Mouse (Mus musculus) hindbrain, embryonic 11.5 days (tissue): ENCODE measurements around the gene Fcgr1. TPM values are rescaled to one million over a fixed set of nuclear protein-coding genes. Genes with fewer than 3 reads are reported as not detected.
"Not testable (repeated sequence)": the region's sequence is repeated elsewhere in the genome, so short reads cannot be mapped to it uniquely, and the experiment has no call there.

Experiments used
- ATAC-seq: fragments of 200-750 bp; cut with Nextera tagmentation; 2 replicates; pipeline ENCODE4 v1.8.0; 2017; ENCODE audit warnings: mild to moderate bottlenecking, moderate TSS enrichment, moderate library complexity; ENCODE audit not compliant: low FRiP score
- DNase-seq: peaks from one replicate; pipeline ENCODE4 v3.0.0-alpha.2; 2015; ENCODE audit warnings: low spot score
- H3K27ac ChIP-seq: fragments of 300-500 bp; sonication (generic); 2 replicates; pipeline ENCODE4 v1.5.1; 2014; ENCODE audit warnings: mild to moderate bottlenecking, low read depth, low read length
- H3K27me3 ChIP-seq: fragments of 300-500 bp; sonication (generic); 2 replicates; pipeline ENCODE4 v1.6.1; 2014; ENCODE audit warnings: mild to moderate bottlenecking, low read length, moderate library complexity, mixed read lengths; ENCODE audit not compliant: control insufficient read depth, insufficient read depth
- H3K36me3 ChIP-seq: fragments of 300-500 bp; sonication (generic); 2 replicates; pipeline ENCODE4 v1.6.1; 2014; ENCODE audit warnings: mild to moderate bottlenecking, low read length, moderate library complexity, mixed read lengths; ENCODE audit not compliant: control insufficient read depth, insufficient read depth
- H3K4me1 ChIP-seq: fragments of 300-500 bp; sonication (generic); replicated peaks from 2 replicates; pipeline ENCODE4 v1.6.1; 2014; ENCODE audit warnings: low read length, mixed read lengths; ENCODE audit not compliant: control insufficient read depth, insufficient read depth
- H3K4me2 ChIP-seq: fragments of 300-500 bp; sonication (generic); replicated peaks from 2 replicates; pipeline ENCODE4 v1.6.1; 2014; ENCODE audit warnings: mild to moderate bottlenecking, low read depth, low read length
- H3K4me3 ChIP-seq: fragments of 300-500 bp; sonication (generic); 2 replicates; pipeline ENCODE4 v1.5.1; 2014; ENCODE audit warnings: low read depth, low read length
- H3K9ac ChIP-seq: fragments of 300-500 bp; sonication (generic); 2 replicates; pipeline ENCODE4 v1.6.1; 2014; ENCODE audit warnings: low read depth, low read length
- H3K9me3 ChIP-seq: fragments of 300-500 bp; sonication (generic); 2 replicates; pipeline ENCODE4 v1.6.1; 2016; ENCODE audit warnings: low read length; ENCODE audit not compliant: control insufficient read depth
- WGBS: fragments of 180-500 bp; shearing (Covaris S2); extraction: QIAGEN DNeasy Blood & Tissue Kit; methylation state at CpG from one replicate; pipeline ENCODE4 v1.1.7; 2014; 5-methylcytosine and 5-hydroxymethylcytosine counted together
- polyA plus RNA-seq: library from polyadenylated mRNA; unstranded; fragments of >200 nt; fragmentation: Nextera tagmentation; extraction: Ambion mirVana; gene quantifications from 2 replicates; pipeline ENCODE4 v1.2.1, GENCODE M21; 2014

The Fcgr1 gene
- polyA plus RNA-seq, 1 experiment from 2014 or later = 1.9 TPM

- H3K4me3 ChIP-seq, H3K27me3 ChIP-seq, H3K27ac ChIP-seq, H3K4me2 ChIP-seq, ATAC-seq, H3K9ac ChIP-seq, H3K9me3 ChIP-seq, H3K36me3 ChIP-seq, DNase-seq, H3K4me1 ChIP-seq: not testable (repeated sequence)
- WGBS = 95% methylated on average over 3 of the region's 3 CpGs
Observed at GRCm38 (mm10) chr3:96290727-96291126, 3.0 kb downstream of the Fcgr1 start.

DNA sequence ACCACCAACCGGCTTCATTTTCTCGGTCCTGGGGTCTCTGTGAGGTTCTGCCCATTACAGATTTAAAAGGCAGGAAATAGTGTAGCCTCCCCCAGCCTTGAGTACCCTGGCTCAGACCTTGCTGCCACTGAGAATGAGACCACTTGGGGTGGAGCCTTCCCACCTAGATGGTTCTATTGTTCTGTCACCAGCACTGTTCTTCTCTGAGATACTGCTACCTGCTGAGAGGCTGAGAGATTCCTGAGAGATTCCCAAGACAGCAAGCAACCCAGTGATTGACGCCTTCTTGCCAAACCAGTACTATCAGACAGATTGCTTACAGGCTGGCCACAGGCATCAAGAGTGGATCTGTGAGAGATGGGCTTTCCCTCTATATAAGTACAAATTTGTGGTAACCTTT is 4.6 kb downstream of the Fcgr1 start:
- Histone ChIP-seq H3K27ac (no peak overlapping the region), H3K36me3 (no peaks in the 10 kb centered on the region), H3K4me2 (no peak overlapping the region), H3K9ac (no peak overlapping the region), H3K9me3 (no peaks in the 10 kb centered on the region), H3K27me3 (peaks cover under 1% of the 10 kb centered on the region; the same call in 1 of the 2 replicates), H3K4me3 (no peak overlapping the region), H3K4me1 (no peaks in the 10 kb centered on the region)
- no peak for ATAC-seq
- no peak for DNase-seq
- 77% methylated on average over 3 of the region's 3 CpGs for WGBS

DNA sequence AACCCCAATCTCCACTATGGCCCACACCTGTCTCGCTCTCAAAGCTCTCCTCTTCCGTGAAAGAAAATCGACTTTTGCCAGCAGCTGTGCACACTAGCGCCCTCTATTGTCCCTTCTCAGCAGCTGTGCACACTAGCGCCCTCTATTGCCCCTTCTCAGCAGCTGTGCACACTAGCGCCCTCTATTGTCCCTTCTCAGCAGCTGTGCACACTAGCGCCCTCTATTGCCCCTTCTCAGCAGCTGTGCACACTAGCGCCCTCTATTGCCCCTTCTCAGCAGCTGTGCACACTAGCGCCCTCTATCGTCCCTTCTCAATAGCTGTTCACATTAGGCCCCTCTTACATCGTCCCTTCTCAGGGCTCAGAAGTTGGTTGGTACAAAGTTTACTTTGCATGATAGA is 6.4 kb downstream of the Fcgr1 start:
- H3K9ac ChIP-seq, H3K36me3 ChIP-seq, H3K4me1 ChIP-seq, DNase-seq, H3K9me3 ChIP-seq, H3K27ac ChIP-seq, H3K4me3 ChIP-seq, H3K4me2 ChIP-seq, H3K27me3 ChIP-seq, ATAC-seq: not testable (repeated sequence)
- 92% methylated on average over 11 of the region's 11 CpGs for WGBS

- Histone ChIP-seq H3K4me2 (no peak overlapping the region), H3K4me1 (0 out of 2 replicates have a peak, but pooled peaks cover 3% of the 10 kb centered on the region), H3K9me3 (no peaks in the 10 kb centered on the region), H3K27ac (no peak overlapping the region), H3K27me3 (peaks cover 6% of the 10 kb centered on the region; the same call in 1 of the 2 replicates), H3K4me3 (no peak overlapping the region), H3K9ac (no peak overlapping the region), H3K36me3 (no peaks in the 10 kb centered on the region)
- ATAC-seq = no peak
- 28% methylated on average over 4 of the region's 4 CpGs for WGBS
- peak; percentile 41 for DNase-seq
Observed at GRCm38 (mm10) chr3:96284457-96284856, 9.3 kb downstream of the Fcgr1 start.

GRCm38 (mm10) chr3:96280660-96281059 is 13.1 kb downstream of the Fcgr1 start:
- Histone ChIP-seq H3K36me3 (no peaks in the 10 kb centered on the region), H3K9me3 (no peaks in the 10 kb centered on the region), H3K4me3 (no peak overlapping the region), H3K27ac (no peak overlapping the region), H3K27me3 (peaks cover 6% of the 10 kb centered on the region; the same call in 1 of the 2 replicates), H3K4me1 (0 out of 2 replicates have a peak, but pooled peaks cover 3% of the 10 kb centered on the region), H3K9ac (no peak overlapping the region), H3K4me2 (no peak overlapping the region)
- ATAC-seq (no peak), DNase-seq (no peak)
- 59% methylated on average over 6 of the region's 6 CpGs for WGBS

- peak; percentile 97 for ATAC-seq
- no peaks in the 10 kb centered on the region for H3K36me3 ChIP-seq
Observed at GRCm38 (mm10) chr3:96277800-96278624, 15.8 kb downstream of the Fcgr1 start.

GRCm38 (mm10) chr3:96277428-96277799 is 16.4 kb downstream of the Fcgr1 start:
- no peaks in the 10 kb centered on the region for H3K36me3 ChIP-seq
- 17% methylated on average over 8 of the region's 8 CpGs for WGBS
- ATAC-seq (peak; percentile 59), DNase-seq (peak; percentile 71)
- H3K4me2 ChIP-seq = peak overlapping the region; percentile 75
- H3K27ac ChIP-seq = peak overlapping the region; percentile 82; the same call in 1 of the 2 replicates
- H3K9me3 ChIP-seq = no peaks in the 10 kb centered on the region
- H3K4me3 ChIP-seq = peak overlapping the region; percentile 41
- H3K4me1 ChIP-seq = no peaks in the 10 kb centered on the region
- H3K9ac ChIP-seq = peak overlapping the region; percentile 59; the same call in 1 of the 2 replicates
- H3K27me3 ChIP-seq = no peaks in the 10 kb centered on the region; the same call in 1 of the 2 replicates

More at GRCm38 (mm10) chr3:96277800-96278624, 15.8 kb downstream of the Fcgr1 start:
- no peaks in the 10 kb centered on the region; the same call in 1 of the 2 replicates for H3K27me3 ChIP-seq
- no peaks in the 10 kb centered on the region for H3K4me1 ChIP-seq
- H3K4me2 ChIP-seq = peak overlapping the region; percentile 75
- peak overlapping the region; percentile 59 for H3K9ac ChIP-seq
- under 1% methylated on average over 49 of the region's 49 CpGs for WGBS
- no peaks in the 10 kb centered on the region for H3K9me3 ChIP-seq
- H3K4me3 ChIP-seq = peak overlapping the region; percentile 41
- DNase-seq = peak; percentile 93
- H3K27ac ChIP-seq = peak overlapping the region; percentile 82

DNA sequence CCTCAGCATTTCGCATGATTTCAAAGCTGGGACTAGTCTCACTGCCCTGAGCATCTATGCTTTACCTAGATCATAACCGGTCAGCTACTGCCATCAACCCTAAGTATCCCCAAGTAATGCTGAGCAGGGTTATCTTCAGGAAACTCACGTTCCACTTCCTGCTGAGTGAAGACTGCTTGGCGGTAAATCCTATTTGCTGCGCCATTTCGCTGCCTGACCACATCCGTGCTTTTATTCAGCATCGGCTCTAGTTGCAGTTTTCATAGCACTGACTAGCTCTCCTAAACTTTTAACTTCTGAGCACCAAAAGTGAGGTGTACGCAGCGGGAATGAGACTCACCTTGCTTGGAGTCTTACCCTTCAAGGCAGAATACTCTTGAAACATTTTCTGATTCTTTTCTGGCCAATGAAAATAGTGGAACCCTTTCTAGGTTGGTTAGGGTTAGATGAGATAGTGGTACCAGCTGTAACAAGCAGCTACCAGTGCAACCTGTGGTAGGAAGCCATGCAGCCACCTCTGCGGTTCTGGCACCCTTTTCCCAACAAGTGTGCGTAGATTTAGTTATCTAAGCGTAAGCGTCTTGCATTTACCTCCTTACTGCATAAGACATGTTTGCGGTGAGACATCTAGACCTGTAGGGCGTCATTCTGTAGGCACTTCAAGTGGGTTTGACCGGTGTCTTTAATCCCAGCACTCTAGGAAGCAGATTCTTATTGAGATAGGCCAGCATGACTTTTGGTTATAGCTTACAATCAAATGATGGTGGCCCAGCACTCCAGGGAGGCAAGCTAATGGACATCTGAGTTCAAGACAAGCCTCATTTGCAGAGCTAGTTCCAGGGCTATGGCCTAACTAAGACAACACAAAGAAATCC is 19.9 kb downstream of the Fcgr1 start:
- Histone ChIP-seq H3K9ac (no peak overlapping the region), H3K27me3 (no peaks in the 10 kb centered on the region), H3K9me3 (no peaks in the 10 kb centered on the region), H3K4me1 (no peaks in the 10 kb centered on the region), H3K27ac (no peak overlapping the region), H3K4me2 (no peak overlapping the region), H3K36me3 (no peaks in the 10 kb centered on the region), H3K4me3 (no peak overlapping the region)
- DNase-seq (no peak), ATAC-seq (no peak)
- 91% methylated on average over 17 of the region's 17 CpGs for WGBS
